Mouse (Mus musculus) Patski (cell line): ENCODE measurements around the gene Sec24b. TPM values are rescaled to one million over a fixed set of nuclear protein-coding genes. Genes with fewer than 3 reads are reported as not detected.

ENCODE experiments used
- ATAC-seq: fragments of 100-300 bp; one replicate; pipeline ENCODE4 v1.8.0; 2021
- CTCF ChIA-PET: fragments of 350-600 bp; sonication (Branson Sonifier 250); formaldehyde crosslinking; loops from one replicate; lab custom pipeline; 2022; ENCODE audit warnings: inconsistent platforms; lab: Charles Lee
- POLR2A ChIA-PET: fragments of 350-600 bp; sonication (Branson Sonifier 250); formaldehyde crosslinking; loops from one replicate; lab custom pipeline; 2022; ENCODE audit warnings: antibody characterized with exemption, inconsistent platforms; lab: Charles Lee
- DNase-seq: peaks from one replicate; pipeline ENCODE4 v3.0.0-alpha.2; 2011; ENCODE audit warnings: low read depth, low spot score
- H3K27me3 ChIP-seq: fragments of 371-371 bp; one replicate; pipeline ENCODE4 v1.5.1; 2021
- CTCF ChIP-seq: fragments of 100-300 bp; IDR thresholded peaks from one replicate; pipeline ENCODE4 v1.5.1; 2021
- in situ Hi-C: fragments of 300-500 bp; cut with MboI; formaldehyde crosslinking; loops from 3 replicates; pipeline ENCODE4 v1.11.1; 2018; ENCODE audit warnings: low pct_unique_long_range_greater_than_20kb, mixed read lengths
- polyA plus RNA-seq: library from polyadenylated mRNA; unstranded; gene quantifications from one replicate; pipeline ENCODE4 v1.2.3, GENCODE M21; 2021

Sec24b gene
- polyA plus RNA-seq, 1 experiment from 2014 or later: 126 TPM

GRCm38 (mm10) chr3:130028741-130029140, 32.6 kb downstream of the Sec24b start:
- no peak for ATAC-seq
- in situ Hi-C loops: no loop called here
- POLR2A ChIA-PET: interaction anchor here (0.8 to 1.1 kb wide), 3 partner anchors 9 to 35 kb away, joined by 3 read pairs; no protein-coding TSS in a partner anchor

GRCm38 (mm10) chr3:130026181-130026580, 35.2 kb downstream of the Sec24b start:
- ChIA-PET POLR2A (interaction anchor here (1.1 to 1.2 kb wide), 2 partner anchors 14 to 17 kb away, joined by 3 read pairs; no protein-coding TSS in a partner anchor), CTCF (interaction anchor here (1.3 to 2.5 kb wide), 3 partner anchors 8 to 19 kb away, joined by 4 to 12 read pairs (median 5); no protein-coding TSS in a partner anchor)
- DNase-seq (no peak), ATAC-seq (no peak)
- in situ Hi-C loops: no loop called here
- H3K27me3 ChIP-seq: no peaks in the 10 kb centered on the region
- no peak for TF ChIP-seq CTCF

More at GRCm38 (mm10) chr3:130028741-130029140, 32.6 kb downstream of the Sec24b start:
- TF ChIP-seq CTCF: no peak
- no peaks in the 10 kb centered on the region for H3K27me3 ChIP-seq
- CTCF ChIA-PET: interaction anchor here (1.4 to 2.5 kb wide), 3 partner anchors 11 to 24 kb away, joined by 3 to 12 read pairs (median 6); no protein-coding TSS in a partner anchor
- DNase-seq: no peak

GRCm38 (mm10) chr3:130025556-130025955, 35.8 kb downstream of the Sec24b start:
- POLR2A ChIA-PET: interaction anchor here (1.2 kb wide), 1 partner anchor 15 kb away, joined by 3 read pairs; no protein-coding TSS in a partner anchor
- CTCF ChIA-PET: interaction anchor here (1.0 to 1.7 kb wide), 4 partner anchors 15 to 107 kb away, joined by 3 to 5 read pairs (median 4); no protein-coding TSS in a partner anchor
- in situ Hi-C loops: no loop called here
- DNase-seq: no peak
- H3K27me3 ChIP-seq: no peaks in the 10 kb centered on the region
- ATAC-seq: no peak
- no peak for TF ChIP-seq CTCF

GRCm38 (mm10) chr3:130012943-130013342, 48.4 kb downstream of the Sec24b start:
- DNase-seq (no peak), ATAC-seq (no peak)
- CTCF ChIA-PET: interaction anchor here (1.1 to 1.4 kb wide), 2 partner anchors 10 to 21 kb away, joined by 3 read pairs; no protein-coding TSS in a partner anchor
- no peak for TF ChIP-seq CTCF
- POLR2A ChIA-PET: no interaction called here
- in situ Hi-C loops: no loop called here
- H3K27me3 ChIP-seq: no peaks in the 10 kb centered on the region

- ChIA-PET CTCF (interaction anchor here (0.9 to 1.3 kb wide), 2 partner anchors 11 to 15 kb away, joined by 4 read pairs; no protein-coding TSS in a partner anchor), POLR2A (no interaction called here)
- in situ Hi-C loops: no loop called here
- TF ChIP-seq CTCF: no peak
- DNase-seq (no peak), ATAC-seq (no peak)
- H3K27me3 ChIP-seq: no peaks in the 10 kb centered on the region
Measured at GRCm38 (mm10) chr3:130011236-130011635, 50.1 kb downstream of the Sec24b start.

- ChIA-PET POLR2A (interaction anchor here (0.9 to 1.3 kb wide), 2 partner anchors 8 to 54 kb away, joined by 4 to 5 read pairs; no protein-coding TSS in a partner anchor), CTCF (interaction anchor here (1.0 to 2.5 kb wide), 2 partner anchors 10 to 12 kb away, joined by 4 to 11 read pairs; no protein-coding TSS in a partner anchor)
- in situ Hi-C loops: no loop called here
- H3K27me3 ChIP-seq: no peaks in the 10 kb centered on the region
- ATAC-seq (no peak), DNase-seq (no peak)
- no peak for TF ChIP-seq CTCF
Measured at GRCm38 (mm10) chr3:130006141-130006540, 55.2 kb downstream of the Sec24b start.

- POLR2A ChIA-PET: interaction anchor here (0.6 kb wide), 2 partner anchors 66 to 1768 kb away, joined by 3 to 4 read pairs; no protein-coding TSS in a partner anchor
- in situ Hi-C loops: no loop called here
- no peak for ATAC-seq
Measured at GRCm38 (mm10) chr3:130000926-130001325, 60.4 kb downstream of the Sec24b start.

GRCm38 (mm10) chr3:129998526-129998925, 62.8 kb downstream of the Sec24b start:
- H3K27me3 ChIP-seq: no peaks in the 10 kb centered on the region
- DNase-seq (no peak), ATAC-seq (peak; percentile 13)
- CTCF ChIA-PET: interaction anchor here (0.9 to 2.1 kb wide), 6 partner anchors 9 to 63 kb away, joined by 3 to 7 read pairs (median 4); partner anchors contain the start of gene Sec24b
- in situ Hi-C loops: no loop called here
- POLR2A ChIA-PET: interaction anchor here (1.0 to 1.8 kb wide), 2 partner anchors 12 to 62 kb away, joined by 3 to 8 read pairs; partner anchors contain the start of gene Sec24b
- no peak for TF ChIP-seq CTCF

More at GRCm38 (mm10) chr3:130000926-130001325, 60.4 kb downstream of the Sec24b start:
- CTCF ChIA-PET: interaction anchor here (1.0 to 1.4 kb wide), 4 partner anchors 16 to 178 kb away, joined by 3 read pairs; no protein-coding TSS in a partner anchor
- no peak for TF ChIP-seq CTCF
- DNase-seq: no peak
- no peaks in the 10 kb centered on the region for H3K27me3 ChIP-seq

- ATAC-seq (peak; percentile 99), DNase-seq (peak; percentile 96)
- ChIA-PET POLR2A (interaction anchor here (0.6 to 1.8 kb wide), 3 partner anchors 12 to 63 kb away, joined by 3 to 8 read pairs (median 3); partner anchors contain the start of gene Sec24b), CTCF (interaction anchor here (0.9 to 2.1 kb wide), 7 partner anchors 9 to 63 kb away, joined by 3 to 7 read pairs (median 4); partner anchors contain the start of gene Sec24b)
- no peak for TF ChIP-seq CTCF
- H3K27me3 ChIP-seq: no peaks in the 10 kb centered on the region
- in situ Hi-C loops: no loop called here
Measured at GRCm38 (mm10) chr3:129998001-129998400, 63.4 kb downstream of the Sec24b start.

GRCm38 (mm10) chr3:129997324-129997723, 64.0 kb downstream of the Sec24b start:
- in situ Hi-C loops: no loop called here
- peak; percentile 35 for ATAC-seq
- no peak for TF ChIP-seq CTCF
- POLR2A ChIA-PET: interaction anchor here (0.6 to 1.0 kb wide), 2 partner anchors 13 to 63 kb away, joined by 3 read pairs; no protein-coding TSS in a partner anchor
- H3K27me3 ChIP-seq: no peaks in the 10 kb centered on the region
- CTCF ChIA-PET: interaction anchor here (1.2 to 2.0 kb wide), 3 partner anchors 29 to 62 kb away, joined by 3 to 4 read pairs (median 3); no protein-coding TSS in a partner anchor
- peak; percentile 50 for DNase-seq
